Mouse (Mus musculus) mouse trophoblast stem cell (cell line): ENCODE results near the gene Cldn16.

Experiments
- in situ Hi-C, 2 experiments: fragments of 300-500 bp; cut with MseI, MboI; formaldehyde crosslinking; loops; 2 replicates in 1 of 2; 3 replicates in 1 of 2; pipeline ENCODE4 v1.15.1; 2025

Gene Cldn16

DNA sequence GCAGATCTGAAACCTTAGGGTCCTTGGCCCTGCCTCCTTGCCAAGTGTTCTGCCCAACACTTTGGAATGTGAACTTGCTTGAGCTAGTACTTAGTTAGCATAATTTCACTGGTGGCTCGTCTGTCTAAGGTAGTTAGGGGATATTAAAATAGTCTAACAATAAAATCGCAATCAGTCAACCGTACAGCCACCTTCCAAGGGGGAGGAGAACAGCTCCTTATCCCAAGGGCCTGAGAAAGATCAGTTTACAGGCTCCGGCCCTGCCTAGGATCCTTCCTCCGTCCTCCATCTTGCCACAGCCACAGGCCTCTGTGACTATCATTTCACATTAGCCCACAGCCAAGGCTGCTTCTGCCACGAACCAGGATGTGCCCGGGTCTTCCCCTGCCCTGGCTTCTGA lies at the start of gene Cldn16:
Gene Cldn16 (plus strand): TSS at position 301 of the 400 bp plus-strand sequence.
- in situ Hi-C loops: no loop called here

DNA sequence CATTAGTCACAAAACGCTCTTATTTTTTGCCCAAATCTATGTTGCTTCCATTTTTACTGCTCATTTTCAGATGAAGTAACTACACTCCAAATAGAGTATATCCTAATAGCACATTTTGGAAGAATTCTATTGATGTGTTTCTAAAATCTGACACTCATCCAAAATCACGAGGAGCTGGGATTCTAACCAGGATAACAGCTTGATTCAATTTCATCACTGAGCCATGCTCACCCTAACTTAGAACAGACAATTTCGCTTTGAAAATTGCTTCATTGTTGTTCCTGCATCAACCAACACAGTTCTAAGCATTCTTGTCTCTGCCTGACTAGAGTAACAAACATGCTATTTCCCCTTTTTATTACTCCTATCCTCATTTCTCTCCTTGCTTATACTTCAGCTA lies 44.3 kb upstream of the Cldn16 start:
- in situ Hi-C loops: no loop called here

DNA sequence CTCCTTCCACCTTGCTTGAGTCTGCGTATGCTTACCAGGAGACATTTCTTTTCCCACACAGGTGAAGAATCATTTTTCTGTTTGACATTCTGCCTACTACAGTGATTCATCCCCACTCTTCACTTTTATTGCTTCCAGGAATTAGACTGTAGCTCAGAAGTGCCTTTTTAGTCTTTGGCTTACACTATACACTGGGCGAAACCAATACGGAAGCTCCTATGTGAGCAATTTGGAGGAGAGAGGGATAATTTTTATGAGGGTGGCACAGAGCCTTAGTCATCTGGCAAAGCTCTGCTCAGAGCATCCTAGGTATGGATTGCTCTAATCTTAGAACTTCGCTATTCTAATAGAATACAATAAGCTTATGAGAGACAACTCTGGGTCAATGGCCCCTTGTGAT lies 40.9 kb upstream of the Cldn16 start:
- in situ Hi-C loops: no loop called here

DNA sequence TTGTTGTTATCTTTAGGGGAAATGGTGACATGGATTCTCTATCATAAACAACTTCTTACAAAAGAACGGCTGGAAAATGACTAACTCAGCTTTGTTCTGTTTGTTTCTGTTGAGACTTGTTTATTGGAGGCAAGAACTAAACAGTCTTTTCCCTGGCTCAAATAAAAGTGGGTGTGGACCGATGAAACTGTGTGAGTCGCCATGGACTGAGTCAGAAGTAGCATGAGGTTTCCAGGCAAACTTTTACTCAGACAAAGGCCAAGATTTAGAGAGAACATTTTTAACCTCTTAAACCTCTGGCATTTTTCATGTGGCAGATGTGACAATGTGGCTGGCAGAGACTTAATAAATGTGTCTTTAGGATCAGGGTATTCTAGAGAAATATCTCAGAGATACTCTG lies 32.7 kb upstream of the Cldn16 start:
- in situ Hi-C loops: no loop called here

DNA sequence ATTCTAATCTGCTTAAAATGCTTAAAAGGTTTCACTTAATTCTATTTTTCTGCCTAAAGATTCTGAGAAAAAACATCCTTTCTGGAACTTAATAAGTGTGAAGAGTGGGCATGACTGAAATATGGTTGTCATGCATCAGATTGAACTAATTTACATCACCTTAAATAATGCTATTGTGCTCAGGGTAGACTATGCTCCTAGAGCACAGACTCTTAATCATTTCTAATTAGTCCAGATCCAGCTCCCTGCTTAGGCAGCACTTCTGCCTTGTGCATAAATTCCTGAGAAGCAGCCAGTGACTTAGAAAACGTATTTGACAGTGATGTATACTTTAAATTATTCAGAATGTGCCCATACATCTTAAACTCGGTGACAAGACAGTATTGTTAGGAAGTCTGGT lies 29.4 kb upstream of the Cldn16 start:
- in situ Hi-C loops: no loop called here

DNA sequence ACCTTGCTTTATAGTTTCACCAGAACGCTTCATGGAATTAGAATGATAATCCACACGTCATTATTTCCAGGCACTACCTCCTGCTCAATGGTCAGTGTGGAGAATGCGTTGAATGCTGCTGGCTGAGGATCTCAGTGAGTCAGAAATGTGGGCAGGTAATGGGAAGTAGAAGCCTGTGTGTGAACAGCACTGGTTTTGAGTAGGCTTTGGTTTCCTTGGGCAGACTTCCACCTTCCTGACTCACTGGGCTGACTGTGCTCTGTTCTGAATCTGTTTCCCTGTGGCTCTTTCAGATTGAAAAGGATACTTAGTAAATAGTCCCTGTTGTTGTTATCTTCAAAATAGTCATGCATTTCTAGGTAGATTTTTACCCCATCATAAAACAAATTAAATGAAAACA lies 22.9 kb upstream of the Cldn16 start:
- in situ Hi-C loops: no loop called here

DNA sequence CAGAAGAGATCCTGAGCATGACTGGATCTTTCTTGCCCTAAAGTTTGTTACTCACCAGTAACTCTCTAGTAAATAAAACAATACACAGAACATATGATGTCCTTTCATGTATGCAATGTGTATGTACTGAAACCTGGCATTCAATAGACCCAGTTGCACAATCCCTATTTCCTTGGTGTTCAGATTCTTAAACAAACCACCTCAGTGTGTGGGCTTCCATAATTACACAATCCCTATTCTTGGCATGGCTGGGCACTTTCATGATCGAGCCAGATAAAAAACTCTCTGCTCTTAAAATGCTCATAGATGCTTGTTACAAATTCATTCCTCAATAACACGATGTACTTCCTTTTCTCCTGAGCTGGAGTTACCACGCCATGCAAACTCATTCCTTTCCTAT lies 21.8 kb upstream of the Cldn16 start:
- in situ Hi-C loops: no loop called here

DNA sequence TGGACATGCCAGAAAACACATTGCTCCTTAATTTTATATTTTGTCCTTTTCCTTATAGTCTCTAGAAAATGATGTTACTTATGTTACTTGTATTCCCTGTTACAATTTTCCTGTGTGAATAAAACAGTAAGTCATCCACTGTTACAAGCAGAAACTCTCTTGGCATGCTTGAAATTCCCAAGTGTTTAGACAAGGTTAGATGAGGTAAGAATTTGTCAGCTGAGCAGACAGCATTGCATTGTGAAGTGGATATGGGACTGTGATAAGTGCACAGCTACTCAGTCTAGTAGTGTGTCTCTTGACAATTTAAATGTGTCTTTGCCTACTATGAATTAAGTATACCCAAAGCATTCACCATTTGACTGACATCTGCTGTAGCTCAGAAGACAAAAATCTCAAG lies 18.1 kb upstream of the Cldn16 start:
- in situ Hi-C loops: no loop called here

DNA sequence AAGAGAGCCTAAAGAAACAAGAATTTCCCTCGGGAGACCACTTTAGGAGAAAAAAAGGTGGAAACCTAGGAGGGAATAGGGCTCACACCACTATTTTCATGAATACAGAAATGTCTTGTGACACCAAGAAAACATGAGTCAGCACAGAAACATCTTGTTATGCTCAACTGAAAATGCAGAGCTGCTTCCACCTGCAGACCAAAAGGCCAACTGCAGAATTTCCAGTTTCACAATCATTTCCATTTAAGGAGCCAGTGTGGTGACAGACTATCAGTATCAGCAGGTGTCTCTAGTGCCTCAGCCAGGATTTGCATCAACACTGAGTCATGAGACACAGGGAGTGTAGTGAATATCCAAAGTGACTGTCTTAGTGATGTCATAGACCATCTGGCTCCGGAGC lies 15.3 kb upstream of the Cldn16 start:
- in situ Hi-C loops: no loop called here

DNA sequence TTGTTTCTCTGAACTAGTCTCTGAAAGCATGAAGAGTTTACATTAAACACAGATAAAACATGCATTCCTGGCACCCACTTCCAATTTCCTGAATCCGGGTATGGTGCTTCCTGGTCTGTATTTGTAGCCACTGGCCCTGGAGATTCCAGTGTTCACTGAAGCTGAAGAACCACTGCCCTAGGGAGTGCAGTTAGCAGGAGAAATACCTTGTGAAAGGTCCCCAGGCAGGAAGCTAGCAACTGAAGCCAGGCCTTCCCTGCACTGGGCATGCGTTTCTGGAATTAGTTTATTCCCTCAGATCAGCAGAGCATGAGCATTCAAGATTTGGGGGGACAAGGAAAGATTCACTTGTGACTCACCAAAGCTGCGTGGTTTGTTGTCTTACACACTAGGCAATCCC lies 8.8 kb upstream of the Cldn16 start:
- in situ Hi-C loops: no loop called here

DNA sequence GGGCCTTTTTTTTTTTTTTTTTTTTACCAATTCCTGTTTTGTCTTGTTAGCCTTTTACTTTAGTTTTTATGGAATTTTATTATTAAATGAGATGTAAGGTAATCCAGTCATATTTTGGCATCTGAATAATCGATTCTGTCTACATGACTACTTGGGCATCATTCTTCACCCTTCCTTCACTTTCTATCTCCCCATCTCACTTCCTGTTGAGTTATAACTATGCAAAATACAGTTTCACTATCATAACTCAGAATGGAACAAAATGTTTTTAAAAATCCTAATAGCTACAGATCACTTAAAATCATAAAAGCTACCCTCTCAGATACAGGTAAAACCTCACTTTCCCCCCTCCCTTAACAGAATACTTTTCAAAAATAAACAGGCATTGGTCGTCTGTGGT lies 6.8 kb upstream of the Cldn16 start:
- in situ Hi-C loops: no loop called here

DNA sequence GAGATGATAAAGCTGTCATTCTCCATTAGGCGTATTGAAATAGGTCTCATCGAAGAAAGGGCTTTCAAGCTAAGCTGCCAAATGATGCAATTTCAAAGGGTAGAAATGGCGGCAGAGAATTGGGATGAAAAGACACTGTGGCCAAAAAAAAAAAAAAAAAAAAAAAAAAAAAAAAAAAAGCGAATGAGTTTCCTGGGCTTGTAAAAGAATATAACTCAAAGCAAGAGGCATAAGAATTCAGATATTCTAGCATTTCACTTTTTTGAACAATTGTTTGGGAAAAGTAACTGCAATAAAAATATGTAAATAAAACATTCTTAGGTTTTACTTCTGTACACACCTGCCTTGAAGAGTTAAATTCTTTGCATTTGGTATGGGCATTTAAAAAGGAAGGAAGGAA lies 3.6 kb downstream of the Cldn16 start:
- in situ Hi-C loops: no loop called here

DNA sequence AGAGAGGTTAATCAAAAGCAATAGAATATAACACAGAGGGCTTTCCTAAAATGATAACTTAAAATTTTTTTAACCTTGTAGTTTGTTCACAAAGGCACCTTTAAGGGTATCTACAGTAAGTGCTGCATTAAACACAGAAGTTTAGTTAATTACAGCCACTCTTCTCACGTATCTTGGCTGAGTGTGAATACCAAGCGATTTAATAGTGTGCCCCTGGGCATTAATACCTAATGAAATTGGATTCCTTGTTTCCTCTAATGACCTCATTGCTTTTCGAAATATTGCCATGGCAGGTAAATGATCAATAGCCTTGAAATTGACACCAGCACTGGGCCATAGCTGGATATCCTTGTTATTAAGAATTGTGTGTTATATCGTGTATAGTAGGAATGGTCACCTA lies 8.3 kb downstream of the Cldn16 start:
- in situ Hi-C loops: no loop called here

DNA sequence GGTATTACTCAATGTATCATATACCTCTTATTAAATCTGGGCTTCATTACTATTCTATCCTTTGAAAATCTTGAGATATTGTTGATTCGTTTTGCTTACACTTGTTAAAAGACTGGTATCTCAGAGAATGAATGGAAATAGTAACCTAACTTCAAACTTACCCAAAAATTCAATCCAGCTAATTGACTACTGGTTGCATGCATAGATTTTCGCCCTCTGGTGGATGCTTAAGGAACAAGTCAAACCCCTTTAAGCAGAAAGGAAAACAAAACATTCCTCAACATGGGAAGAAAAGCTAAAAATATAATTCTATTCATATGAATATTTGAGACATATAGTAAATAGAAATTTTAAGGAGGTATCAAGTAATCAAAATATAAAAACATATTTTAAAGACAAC lies 32.8 kb downstream of the Cldn16 start:
- in situ Hi-C loops: loop anchor here in 1 of 2 experiments (25.0 kb wide), 1 partner anchor 258 kb away; no protein-coding TSS in a partner anchor

DNA sequence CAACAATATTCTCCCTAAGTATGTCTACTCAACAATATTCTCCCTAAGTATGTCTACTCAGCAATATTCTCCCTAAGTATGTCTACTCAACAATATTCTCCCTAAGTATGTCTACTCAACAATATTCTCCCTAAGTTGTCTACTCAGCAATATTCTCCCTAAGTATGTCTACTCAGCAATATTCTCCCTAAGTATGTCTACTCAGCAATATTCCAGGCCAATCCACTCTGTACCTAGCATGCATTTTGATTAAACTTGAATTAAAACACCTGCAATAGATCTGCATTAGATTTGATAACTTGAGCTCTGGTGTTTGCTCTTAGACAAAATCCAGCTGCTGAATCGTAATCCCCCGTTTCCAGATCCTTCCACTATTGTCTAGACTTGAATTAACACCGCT lies 36.8 kb downstream of the Cldn16 start:
- in situ Hi-C loops: loop anchor here in 1 of 2 experiments (25.0 kb wide), 1 partner anchor 262 kb away; no protein-coding TSS in a partner anchor

DNA sequence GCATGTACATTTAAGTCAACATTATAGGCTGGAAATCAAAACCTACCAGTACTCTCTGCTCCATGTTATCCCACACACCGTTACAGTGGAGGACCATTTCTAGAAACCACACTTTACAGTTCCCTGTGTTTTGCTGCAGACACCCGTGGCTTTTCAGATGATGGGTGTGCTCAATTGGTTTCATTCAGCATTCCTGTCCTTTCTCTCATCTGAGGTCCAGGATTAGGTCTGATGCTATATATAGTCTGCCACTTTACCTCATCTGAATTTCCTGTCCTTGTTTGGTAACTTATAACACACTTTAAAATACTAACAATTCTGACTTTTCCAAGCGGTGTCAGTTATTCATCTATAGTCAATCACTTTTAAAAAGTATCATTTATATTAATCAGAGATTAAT lies 37.8 kb downstream of the Cldn16 start:
- in situ Hi-C loops: no loop called here

DNA sequence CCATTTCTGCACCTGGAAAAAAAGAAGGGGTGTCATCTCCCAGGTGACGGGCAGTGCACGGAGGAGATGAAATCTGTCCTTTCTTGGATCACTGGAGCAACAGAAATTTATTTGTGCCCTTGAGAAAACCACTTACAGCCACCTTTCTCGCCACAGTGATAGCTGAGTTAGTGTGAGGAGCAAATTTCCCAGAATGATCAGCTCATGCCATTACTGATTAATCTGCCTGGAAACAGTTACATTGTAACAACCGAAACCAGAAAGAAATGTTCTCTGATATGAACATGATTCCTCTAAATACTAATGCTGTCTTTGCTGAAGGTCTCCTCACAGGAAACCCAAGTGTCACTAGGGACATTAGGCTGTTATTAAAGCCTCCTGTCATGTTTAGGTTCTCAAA lies 42.0 kb downstream of the Cldn16 start:
- in situ Hi-C loops: no loop called here

DNA sequence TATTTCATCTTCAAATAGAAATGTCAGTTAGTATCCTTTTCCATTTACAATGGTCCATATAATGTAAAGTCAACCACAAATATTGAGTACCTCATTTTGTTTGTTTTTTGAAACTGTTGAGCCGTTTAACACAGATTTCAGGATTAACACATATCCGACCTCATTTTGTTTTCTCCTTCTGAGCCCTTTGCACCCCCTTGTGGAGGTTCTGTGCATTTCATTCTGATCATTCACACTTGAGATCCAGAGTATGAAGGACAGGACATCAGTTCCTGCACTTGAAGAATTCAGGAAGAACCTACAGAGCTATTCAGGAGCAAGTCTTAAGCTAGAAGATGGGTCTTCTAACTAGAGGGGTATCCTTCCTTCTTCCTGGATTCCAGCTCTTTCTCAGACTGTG lies 56.7 kb downstream of the Cldn16 start:
- in situ Hi-C loops: loop anchor here in 1 of 2 experiments (10.0 kb wide), 1 partner anchor 285 kb away; no protein-coding TSS in a partner anchor

DNA sequence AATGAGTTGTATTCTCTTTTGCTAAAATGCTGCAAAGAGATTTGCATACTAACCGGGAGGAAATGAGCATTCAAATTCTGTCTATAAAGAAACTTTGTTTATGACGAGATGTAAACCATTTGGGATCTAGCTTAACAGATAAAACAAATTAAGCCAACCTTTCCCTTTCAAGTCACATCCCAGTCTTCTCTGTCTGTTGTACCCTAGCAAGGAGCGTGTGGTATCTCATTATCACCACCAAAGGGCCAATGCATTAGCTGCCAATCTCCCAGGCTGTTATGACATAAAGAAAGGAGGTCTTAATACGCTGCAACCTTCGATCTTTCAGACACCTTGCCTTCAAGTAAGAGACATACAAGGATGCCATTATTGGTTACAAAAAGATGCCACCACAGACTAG lies 62.9 kb downstream of the Cldn16 start:
- in situ Hi-C loops: no loop called here

DNA sequence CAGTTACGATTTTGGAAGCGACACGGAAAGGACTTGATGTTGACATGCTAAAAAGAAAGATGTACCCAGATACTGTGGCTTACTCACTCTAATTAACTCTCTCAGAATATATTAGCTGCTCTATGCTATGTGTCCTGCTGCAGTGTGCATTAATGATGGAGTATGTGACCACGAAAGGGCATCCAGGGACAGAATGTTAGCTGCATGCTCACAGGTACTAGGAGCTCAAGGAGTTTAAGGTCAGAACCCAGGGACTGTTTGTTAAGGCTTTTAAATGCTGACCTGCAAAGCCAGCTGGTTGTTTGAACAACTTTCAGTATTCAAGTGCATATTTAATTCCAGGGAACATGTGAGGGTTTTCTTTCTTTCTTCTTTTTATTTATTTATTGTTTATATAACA lies 63.7 kb downstream of the Cldn16 start, which contains the start of gene Tmem207:
Gene Tmem207 (minus strand): TSS at position 101 of the 400 bp plus-strand sequence.
- in situ Hi-C loops: no loop called here

DNA sequence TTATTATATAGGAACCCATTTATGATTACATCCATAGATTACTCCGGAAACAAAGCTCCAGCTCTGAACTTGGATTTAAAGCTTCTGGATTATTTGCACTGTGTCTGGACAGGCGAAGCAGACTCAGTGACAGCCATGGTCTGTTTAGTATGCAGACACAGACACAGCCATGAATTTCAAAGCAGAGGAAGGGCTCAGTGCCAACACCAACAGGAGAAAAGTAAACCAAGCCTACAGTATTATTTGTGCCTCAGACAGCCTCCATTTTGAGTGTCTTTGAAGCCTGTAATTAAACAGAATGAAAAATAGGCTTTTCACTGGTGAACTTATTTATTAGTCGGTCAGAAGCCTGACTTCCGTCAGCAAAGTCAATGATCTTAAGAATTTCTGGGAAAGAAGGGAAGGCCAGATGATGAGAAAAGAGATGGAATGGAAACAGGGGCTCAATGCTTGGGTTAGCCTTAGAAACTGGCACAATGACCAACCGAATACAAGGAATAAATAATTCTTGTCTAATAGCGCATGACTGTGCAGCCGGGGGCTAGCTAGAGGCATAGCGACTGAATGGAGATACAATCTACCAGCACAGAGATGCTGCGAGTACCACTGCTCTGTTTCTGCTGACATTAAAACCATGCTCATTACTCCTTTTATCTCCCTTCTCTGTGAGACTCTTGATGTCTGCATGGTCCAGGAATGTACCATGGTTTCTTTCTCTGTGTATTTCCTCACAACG lies 65.2 kb downstream of the Cldn16 start:
- in situ Hi-C loops: no loop called here

DNA sequence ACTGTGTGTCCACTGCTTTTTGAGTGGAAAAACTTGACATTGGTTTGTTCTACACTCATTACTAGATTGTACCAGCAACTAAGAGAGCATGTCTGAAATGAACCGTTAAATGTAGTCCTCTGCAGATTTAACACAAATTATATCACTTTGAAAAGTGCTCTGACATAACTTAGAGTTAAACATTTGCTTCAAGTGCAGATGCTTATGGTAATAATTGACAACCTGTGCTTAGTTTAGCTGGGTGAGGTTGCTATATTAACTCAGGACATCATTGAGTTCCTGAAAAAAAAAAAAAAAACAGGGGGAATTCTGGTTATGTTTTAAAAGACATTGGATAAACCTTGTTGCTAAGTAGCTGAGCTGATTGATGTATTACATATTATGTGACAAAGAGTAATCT lies 67.5 kb downstream of the Cldn16 start:
- in situ Hi-C loops: no loop called here

DNA sequence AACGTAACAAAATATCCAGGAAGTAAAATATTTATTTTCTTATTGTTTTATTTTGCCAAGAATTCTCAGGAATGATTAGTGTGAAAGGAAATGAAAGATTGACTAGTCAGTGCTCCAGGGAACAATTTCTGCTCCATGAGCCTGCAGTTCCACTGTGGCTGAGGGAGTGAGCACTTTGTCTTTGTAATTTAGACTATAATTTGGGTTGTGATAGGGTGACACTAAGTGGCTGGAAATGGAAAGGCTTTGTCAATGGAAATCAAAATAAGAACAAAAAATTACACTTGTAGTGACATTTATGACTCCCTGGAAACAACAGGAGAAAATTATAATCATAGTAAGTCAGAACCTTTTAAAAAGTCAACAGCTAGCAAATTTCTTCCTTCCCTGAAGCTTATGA lies 69.4 kb downstream of the Cldn16 start:
- in situ Hi-C loops: no loop called here
